Mouse (Mus musculus) liver, embryonic 16.5 days (tissue): ENCODE results near the gene Rgmb. TPM values are rescaled to one million over a fixed set of nuclear protein-coding genes. Genes with fewer than 3 reads are reported as not detected.

ENCODE experiments used
- ATAC-seq: fragments of 200-750 bp; cut with Nextera tagmentation; 2 replicates; pipeline ENCODE4 v1.8.0; 2017; ENCODE audit warnings: low read depth, mild to moderate bottlenecking, moderate number of reproducible peaks, moderate library complexity
- H3K27ac ChIP-seq: fragments of 300-500 bp; sonication (generic); 2 replicates; pipeline ENCODE4 v1.5.1; 2014; ENCODE audit warnings: mild to moderate bottlenecking, low read length
- H3K27me3 ChIP-seq: fragments of 300-500 bp; sonication (generic); 2 replicates; pipeline ENCODE4 v1.6.1; 2014; ENCODE audit warnings: low read depth, low read length, mixed read lengths; ENCODE audit not compliant: control insufficient read depth, insufficient read depth
- H3K36me3 ChIP-seq: fragments of 300-500 bp; sonication (generic); 2 replicates; pipeline ENCODE4 v1.6.1; 2014; ENCODE audit warnings: mild to moderate bottlenecking; ENCODE audit not compliant: control insufficient read depth, insufficient read depth
- H3K4me1 ChIP-seq: fragments of 300-500 bp; sonication (generic); 2 replicates; pipeline ENCODE4 v1.6.1; 2014; ENCODE audit warnings: low read depth, low read length, mixed read lengths; ENCODE audit not compliant: control insufficient read depth
- H3K4me2 ChIP-seq: fragments of 300-500 bp; sonication (generic); 2 replicates; pipeline ENCODE4 v1.6.1; 2014; ENCODE audit warnings: low read depth, low read length, mixed read lengths
- H3K4me3 ChIP-seq: fragments of 300-500 bp; sonication (generic); 2 replicates; pipeline ENCODE4 v1.5.1; 2014; ENCODE audit warnings: low read depth, mild to moderate bottlenecking, low read length
- H3K9ac ChIP-seq: fragments of 300-500 bp; sonication (generic); 2 replicates; pipeline ENCODE4 v1.6.1; 2014; ENCODE audit warnings: low read depth, low read length
- H3K9me3 ChIP-seq: fragments of 300-500 bp; sonication (generic); replicated peaks from 2 replicates; pipeline ENCODE4 v1.6.1; 2016; ENCODE audit warnings: low read length; ENCODE audit not compliant: control insufficient read depth
- WGBS: fragments of 180-500 bp; shearing (Covaris S2); extraction: QIAGEN DNeasy Blood & Tissue Kit; methylation state at CpG from one replicate; pipeline ENCODE4 v1.1.7; 2014; ENCODE audit not compliant: insufficient replicate concordance; 5-methylcytosine and 5-hydroxymethylcytosine counted together
- polyA plus RNA-seq: library from polyadenylated mRNA; unstranded; fragments of >200 nt; fragmentation: Nextera tagmentation; extraction: Ambion mirVana; gene quantifications from 2 replicates; pipeline ENCODE4 v1.2.1, GENCODE M21; 2015

The Rgmb gene
- polyA plus RNA-seq, 1 experiment from 2014 or later: 0.86 TPM

GRCm38 (mm10) chr17:15824337-15824736 lies 6.5 kb downstream of the Rgmb start:
- H3K4me3 ChIP-seq: no peak overlapping the region
- no peaks in the 10 kb centered on the region; the same call in 1 of the 2 replicates for H3K4me1 ChIP-seq
- no peak overlapping the region for H3K9ac ChIP-seq
- WGBS: 61% methylated on average over 11 of the region's 11 CpGs
- no peaks in the 10 kb centered on the region for H3K9me3 ChIP-seq
- no peak for ATAC-seq
- no peak overlapping the region for H3K27ac ChIP-seq
- H3K36me3 ChIP-seq: no peaks in the 10 kb centered on the region
- H3K4me2 ChIP-seq: no peak overlapping the region
- peaks cover 54% of the 10 kb centered on the region for H3K27me3 ChIP-seq

DNA sequence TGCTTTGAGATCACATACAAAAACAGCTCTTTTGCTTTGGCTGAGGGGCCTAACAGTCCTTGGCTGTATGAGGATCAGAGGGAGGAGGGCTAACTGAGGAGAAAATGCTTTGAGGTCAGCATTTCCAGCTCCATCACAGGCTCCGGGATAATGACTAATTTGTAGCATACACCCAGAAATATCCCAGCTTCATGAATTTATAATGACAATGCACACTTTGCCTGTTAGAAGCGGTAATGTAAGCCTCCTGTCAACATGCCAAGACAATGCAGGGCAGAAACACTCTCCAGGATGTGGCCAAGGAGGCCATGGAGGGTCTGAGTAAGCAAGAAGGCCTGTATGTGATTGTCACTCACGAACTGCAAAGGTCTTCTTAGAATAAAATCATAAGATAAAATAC lies 7.0 kb downstream of the Rgmb start:
- ATAC-seq: no peak
- WGBS: 43% methylated on average over 3 of the region's 3 CpGs
- Histone ChIP-seq H3K27ac (no peak overlapping the region), H3K4me1 (no peaks in the 10 kb centered on the region; the same call in 1 of the 2 replicates), H3K4me3 (no peak overlapping the region), H3K36me3 (no peaks in the 10 kb centered on the region), H3K9ac (no peak overlapping the region), H3K27me3 (peaks cover 49% of the 10 kb centered on the region), H3K9me3 (no peaks in the 10 kb centered on the region), H3K4me2 (no peak overlapping the region)

DNA sequence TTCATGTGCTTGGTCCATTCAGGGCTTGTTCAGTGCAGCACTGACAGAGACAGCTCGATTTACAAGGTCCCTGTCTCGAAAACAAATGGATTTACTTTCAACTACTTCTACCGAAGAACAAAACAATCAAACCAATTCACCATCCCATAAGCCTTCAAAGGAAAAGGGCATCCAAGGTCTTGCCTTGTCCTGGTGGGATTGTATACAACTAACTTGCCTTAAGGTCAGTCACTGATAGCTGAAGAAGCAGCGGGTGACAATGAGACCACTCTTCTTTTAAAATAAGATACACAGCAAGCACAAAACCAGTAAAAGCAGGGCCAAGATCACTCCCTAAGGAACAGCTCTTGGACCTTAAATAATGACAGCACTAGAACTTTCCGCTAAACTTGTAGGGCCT lies 7.6 kb downstream of the Rgmb start:
- no peak overlapping the region for H3K4me2 ChIP-seq
- H3K4me1 ChIP-seq: no peaks in the 10 kb centered on the region; the same call in 1 of the 2 replicates
- no peaks in the 10 kb centered on the region for H3K36me3 ChIP-seq
- no peaks in the 10 kb centered on the region for H3K9me3 ChIP-seq
- H3K9ac ChIP-seq: no peak overlapping the region
- WGBS: 53% methylated on average over 5 of the region's 5 CpGs
- no peak for ATAC-seq
- peaks cover 45% of the 10 kb centered on the region for H3K27me3 ChIP-seq
- no peak overlapping the region for H3K4me3 ChIP-seq
- no peak overlapping the region for H3K27ac ChIP-seq

GRCm38 (mm10) chr17:15822376-15822775 lies 8.5 kb downstream of the Rgmb start:
- H3K9ac ChIP-seq: no peak overlapping the region
- no peak overlapping the region for H3K4me3 ChIP-seq
- H3K36me3 ChIP-seq: no peaks in the 10 kb centered on the region
- H3K4me2 ChIP-seq: no peak overlapping the region
- H3K27ac ChIP-seq: no peak overlapping the region
- 65% methylated on average over 7 of the region's 7 CpGs for WGBS
- H3K4me1 ChIP-seq: no peaks in the 10 kb centered on the region; the same call in 1 of the 2 replicates
- H3K9me3 ChIP-seq: no peaks in the 10 kb centered on the region
- H3K27me3 ChIP-seq: peaks cover 37% of the 10 kb centered on the region
- no peak for ATAC-seq

- H3K4me3 ChIP-seq: no peak overlapping the region
- H3K4me1 ChIP-seq: no peaks in the 10 kb centered on the region; the same call in 1 of the 2 replicates
- H3K9me3 ChIP-seq: no peaks in the 10 kb centered on the region
- H3K4me2 ChIP-seq: no peak overlapping the region
- H3K9ac ChIP-seq: no peak overlapping the region
- no peak for ATAC-seq
- H3K27ac ChIP-seq: no peak overlapping the region
- H3K36me3 ChIP-seq: no peaks in the 10 kb centered on the region
- H3K27me3 ChIP-seq: peaks cover 30% of the 10 kb centered on the region
- 55% methylated on average over 4 of the region's 4 CpGs for WGBS
These were observed 9.1 kb downstream of the Rgmb start for GRCm38 (mm10) chr17:15821706-15822105.

DNA sequence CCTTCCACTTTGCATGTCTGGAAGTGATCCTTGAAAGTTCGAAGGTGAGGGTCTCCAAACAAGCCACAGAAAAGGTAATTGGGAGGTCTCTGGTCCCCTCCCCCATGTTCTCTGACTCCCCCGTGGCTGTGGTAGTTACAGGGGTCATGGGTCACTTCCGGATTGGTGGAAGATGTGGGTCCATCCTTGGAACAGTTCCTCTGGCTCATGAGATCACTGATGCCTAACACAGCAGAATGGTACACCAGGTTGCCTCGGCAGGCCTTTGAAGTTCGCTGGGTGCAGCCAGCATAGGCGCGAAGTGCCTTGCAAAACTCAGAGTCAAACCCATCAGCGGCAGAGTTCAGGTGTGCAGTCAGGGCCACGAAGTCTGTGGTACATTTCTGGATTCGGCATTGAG lies 10.1 kb downstream of the Rgmb start:
- no peak overlapping the region for H3K4me2 ChIP-seq
- H3K9ac ChIP-seq: no peak overlapping the region
- no peak for ATAC-seq
- WGBS: 65% methylated on average over 10 of the region's 10 CpGs
- peaks cover 20% of the 10 kb centered on the region for H3K27me3 ChIP-seq
- no peaks in the 10 kb centered on the region for H3K36me3 ChIP-seq
- H3K27ac ChIP-seq: no peak overlapping the region
- no peaks in the 10 kb centered on the region for H3K9me3 ChIP-seq
- no peaks in the 10 kb centered on the region for H3K4me1 ChIP-seq
- no peak overlapping the region for H3K4me3 ChIP-seq

DNA sequence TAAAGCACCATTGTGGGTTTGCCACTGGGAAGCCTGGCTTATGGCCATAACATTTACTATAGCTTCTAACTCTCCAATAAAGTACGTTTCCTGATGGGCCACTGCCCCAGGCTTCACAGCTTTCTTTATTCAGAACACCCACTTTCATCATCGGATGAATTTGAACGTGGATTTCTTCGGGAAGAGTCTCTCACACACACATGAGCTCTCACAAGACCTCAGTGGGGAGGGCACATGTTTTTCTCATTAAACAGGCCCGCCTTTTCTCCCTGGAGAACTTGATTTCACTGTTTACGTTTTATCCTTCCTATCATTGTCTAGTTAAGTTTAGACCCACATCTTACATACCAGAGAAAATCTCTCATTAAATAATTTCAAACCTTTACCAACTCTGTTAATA lies 10.7 kb downstream of the Rgmb start:
- no peak overlapping the region for H3K4me3 ChIP-seq
- WGBS: 57% methylated on average over 6 of the region's 6 CpGs
- H3K9me3 ChIP-seq: no peaks in the 10 kb centered on the region
- ATAC-seq: no peak
- no peak overlapping the region for H3K27ac ChIP-seq
- H3K36me3 ChIP-seq: no peaks in the 10 kb centered on the region
- peaks cover 14% of the 10 kb centered on the region for H3K27me3 ChIP-seq
- no peaks in the 10 kb centered on the region for H3K4me1 ChIP-seq
- no peak overlapping the region for H3K9ac ChIP-seq
- H3K4me2 ChIP-seq: no peak overlapping the region

DNA sequence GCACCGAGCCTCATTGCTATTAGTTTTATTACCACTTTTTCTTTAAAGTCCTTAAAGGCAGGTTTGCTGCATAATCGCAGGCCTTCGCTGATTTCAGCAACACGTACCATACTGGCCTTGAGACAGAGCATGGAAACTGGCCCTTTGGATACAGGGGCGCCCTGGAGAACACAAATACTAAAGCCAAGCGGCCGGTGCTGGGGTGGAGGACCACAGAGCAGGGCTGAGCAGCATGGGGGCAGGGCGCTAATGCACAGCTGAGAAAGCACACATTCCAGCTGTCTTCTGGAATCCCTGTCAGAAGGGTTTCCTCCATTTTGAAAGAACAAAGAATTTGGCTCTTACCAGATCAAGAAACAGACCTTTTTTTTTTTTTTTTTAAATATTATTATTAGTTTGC lies 12.5 kb downstream of the Rgmb start:
- Histone ChIP-seq H3K27ac (no peak overlapping the region), H3K9ac (no peak overlapping the region), H3K27me3 (no peaks in the 10 kb centered on the region; the same call in 1 of the 2 replicates), H3K36me3 (no peaks in the 10 kb centered on the region), H3K9me3 (no peaks in the 10 kb centered on the region), H3K4me3 (no peak overlapping the region), H3K4me2 (no peak overlapping the region), H3K4me1 (no peaks in the 10 kb centered on the region)
- WGBS: 64% methylated on average over 8 of the region's 8 CpGs
- ATAC-seq: no peak

DNA sequence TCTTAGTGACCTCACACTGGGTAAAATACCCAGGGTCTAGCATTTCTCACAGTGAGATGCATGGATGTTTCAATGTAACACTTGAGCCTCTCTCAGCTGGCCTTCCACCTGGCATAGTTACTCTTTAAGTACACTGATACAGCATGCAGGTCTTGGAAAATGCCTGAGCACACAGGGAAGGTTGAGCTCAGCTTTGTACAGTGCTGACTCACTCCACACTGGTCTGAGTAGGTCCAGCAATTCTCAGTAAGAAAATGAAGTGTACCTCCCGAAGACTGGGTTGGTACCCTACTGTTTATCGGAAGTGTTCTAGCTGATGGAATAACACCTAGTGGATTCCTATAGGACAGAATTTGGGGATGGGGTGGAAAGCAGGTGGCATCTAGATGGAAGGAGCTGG lies 13.2 kb downstream of the Rgmb start:
- 58% methylated on average over 2 of the region's 2 CpGs for WGBS
- H3K27me3 ChIP-seq: no peaks in the 10 kb centered on the region; the same call in 1 of the 2 replicates
- no peak overlapping the region for H3K4me3 ChIP-seq
- H3K9me3 ChIP-seq: no peaks in the 10 kb centered on the region
- no peak for ATAC-seq
- no peak overlapping the region for H3K9ac ChIP-seq
- H3K4me1 ChIP-seq: no peaks in the 10 kb centered on the region
- no peak overlapping the region for H3K27ac ChIP-seq
- no peak overlapping the region for H3K4me2 ChIP-seq
- H3K36me3 ChIP-seq: no peaks in the 10 kb centered on the region
